Mouse (Mus musculus): Measurements from ENCODE around the gene 1700028J19Rik.
A peak's percentile ranks its signal among the peaks of the same experiment; 100 is the strongest.
"Not testable (repeated sequence)": the region's sequence is repeated elsewhere in the genome, so short reads cannot be mapped to it uniquely, and the experiment has no call there.

1700028J19Rik gene

DNA sequence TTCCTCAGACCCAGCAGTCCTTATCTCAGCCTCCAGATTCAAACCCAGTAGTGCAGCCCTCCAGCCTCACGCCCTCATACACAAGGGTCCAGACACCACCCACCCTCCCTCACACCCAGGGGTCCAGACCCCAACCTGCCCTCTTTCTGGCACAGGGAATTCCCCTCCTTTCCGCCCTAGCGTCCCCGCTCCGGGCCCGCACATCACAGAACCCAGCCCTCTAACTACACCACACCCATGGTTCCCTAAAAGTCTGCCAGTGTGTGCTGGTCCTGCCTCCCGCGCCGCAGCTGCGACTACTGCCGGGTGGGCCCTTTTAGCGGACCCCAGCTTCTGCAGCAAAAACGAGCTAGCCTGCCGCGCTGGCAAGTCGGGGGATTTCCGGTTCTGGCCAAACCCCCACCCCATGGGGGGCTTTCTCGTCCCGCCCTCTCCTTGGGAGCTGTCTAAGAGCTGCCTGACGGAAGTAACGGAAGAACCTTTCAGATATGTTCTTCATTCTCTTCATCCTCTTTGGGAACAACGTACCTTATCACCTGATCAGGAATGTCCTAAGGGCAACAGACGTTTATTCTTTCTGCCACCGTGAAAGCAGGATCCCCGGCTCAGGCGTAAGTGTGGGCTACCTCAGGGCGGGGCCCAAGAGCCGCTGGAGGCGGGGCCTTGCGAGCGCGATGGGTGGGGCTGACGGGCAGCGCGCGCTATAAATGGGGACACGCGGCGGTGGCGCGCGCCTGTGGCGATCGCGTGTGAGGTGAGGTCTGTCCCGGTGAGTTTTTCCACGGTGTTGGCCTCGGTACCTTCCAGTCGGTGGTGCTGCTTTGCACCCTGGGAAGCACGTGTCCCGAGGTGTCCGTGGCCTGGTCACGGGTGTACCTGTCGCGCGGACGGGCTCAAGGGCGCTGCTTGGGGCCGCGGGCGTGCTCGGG lies at the start of gene 1700028J19Rik, which contains the start of gene 2410002F23Rik:
TSS of gene 1700028J19Rik (minus strand) at position 641 of the 929 bp plus-strand sequence.
TSS of gene 2410002F23Rik (plus strand) at position 668 of the 929 bp plus-strand sequence.
- peak; percentile 96 for DNase-seq

DNA sequence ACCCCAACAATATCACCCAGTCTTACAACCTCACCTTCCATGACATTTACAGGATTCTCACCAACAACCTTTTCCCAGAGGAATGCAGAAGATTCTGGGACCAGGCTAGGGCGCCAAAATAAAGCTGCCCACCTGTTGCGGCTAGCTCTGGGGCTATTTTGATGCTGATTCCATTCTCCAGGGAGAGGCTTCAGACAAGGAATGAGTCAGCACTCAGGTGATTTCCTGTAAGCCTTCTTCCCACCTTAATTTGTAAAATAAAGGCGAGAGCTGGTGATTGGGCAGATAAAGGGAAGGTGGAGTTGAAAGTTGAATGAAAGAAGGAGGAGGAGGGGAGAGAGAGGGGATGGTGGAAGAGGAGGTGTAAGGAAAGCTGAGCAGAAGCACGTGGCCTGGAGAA lies 44.9 kb upstream of the 1700028J19Rik start:
- DNase-seq: no peak

DNA sequence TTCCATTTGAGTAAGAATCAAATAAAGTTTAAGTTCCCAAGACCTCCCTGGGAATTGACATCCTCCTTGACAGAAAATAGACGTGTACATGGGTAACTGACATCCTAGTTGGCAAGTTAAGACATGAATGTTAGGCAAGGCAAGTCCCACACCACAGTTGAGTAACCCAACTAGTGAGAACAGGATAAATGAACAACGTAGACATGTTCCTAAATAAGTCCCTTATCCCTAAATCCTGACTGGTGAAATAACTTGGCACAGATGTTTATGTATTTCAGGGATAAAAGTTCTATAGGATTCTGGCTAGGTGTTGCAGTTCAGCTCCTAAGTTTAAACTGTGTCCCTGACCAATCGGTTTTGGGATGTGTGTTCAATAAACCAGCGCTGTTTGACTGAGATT lies 44.5 kb upstream of the 1700028J19Rik start:
- no peak for DNase-seq

DNA sequence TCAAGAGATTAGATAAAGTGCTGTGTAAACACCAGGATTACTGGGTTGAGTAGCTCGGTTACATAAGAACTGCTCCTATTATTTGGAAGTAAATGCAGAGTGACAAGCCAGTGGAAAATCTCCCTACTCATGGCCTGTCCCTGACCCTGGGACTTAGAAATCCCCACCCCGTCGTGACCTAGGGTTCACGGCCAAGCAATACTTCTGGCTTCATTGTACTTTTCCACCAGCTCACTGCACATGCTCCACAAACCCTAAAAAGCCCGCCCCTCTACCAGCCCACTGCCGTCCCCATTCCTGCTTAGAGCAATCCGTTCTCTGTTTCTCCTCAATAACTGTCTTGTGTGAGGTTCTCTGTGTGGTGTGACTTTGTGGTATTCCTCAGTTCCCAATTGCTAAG lies 41.3 kb upstream of the 1700028J19Rik start:
- DNase-seq: no peak

DNA sequence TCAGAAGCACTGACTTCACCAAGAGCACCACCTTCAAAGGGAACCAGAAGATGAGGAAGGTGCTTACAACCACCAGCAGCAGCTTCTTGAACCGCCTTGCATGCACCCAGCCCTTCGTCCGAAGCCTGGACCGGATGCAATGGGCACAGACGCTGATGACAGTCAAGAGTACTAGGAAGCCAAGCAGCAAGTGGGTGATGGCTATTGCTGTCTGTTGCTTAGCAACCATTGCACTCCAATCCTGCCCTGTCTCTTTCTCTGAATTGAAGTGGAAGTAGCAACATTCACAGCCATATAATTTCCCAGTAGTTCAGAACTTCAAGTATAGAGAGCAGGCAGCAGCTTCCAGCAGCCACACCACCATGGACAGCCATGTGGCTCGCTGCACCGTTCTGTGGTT lies 35.1 kb upstream of the 1700028J19Rik start:
- no peak for DNase-seq

DNA sequence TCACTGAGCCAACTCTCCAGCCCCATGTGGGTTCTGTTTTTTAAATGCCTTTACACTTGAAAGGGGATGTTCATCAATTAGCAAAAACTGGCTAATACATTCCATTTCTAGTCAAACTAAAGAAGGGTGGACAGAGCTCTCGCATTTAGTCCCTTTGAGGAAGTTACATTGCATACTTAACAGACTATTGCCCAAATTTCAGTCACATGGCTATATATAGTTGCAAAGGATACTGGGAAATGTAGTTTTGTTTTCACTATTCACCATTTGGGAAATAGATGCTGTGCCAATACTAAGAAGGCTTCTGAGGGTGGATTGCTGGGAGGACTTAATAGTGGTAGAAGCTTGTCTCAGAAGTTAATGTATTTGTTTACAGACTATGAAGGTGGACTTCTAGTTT lies 34.5 kb upstream of the 1700028J19Rik start:
- DNase-seq: no peak

DNA sequence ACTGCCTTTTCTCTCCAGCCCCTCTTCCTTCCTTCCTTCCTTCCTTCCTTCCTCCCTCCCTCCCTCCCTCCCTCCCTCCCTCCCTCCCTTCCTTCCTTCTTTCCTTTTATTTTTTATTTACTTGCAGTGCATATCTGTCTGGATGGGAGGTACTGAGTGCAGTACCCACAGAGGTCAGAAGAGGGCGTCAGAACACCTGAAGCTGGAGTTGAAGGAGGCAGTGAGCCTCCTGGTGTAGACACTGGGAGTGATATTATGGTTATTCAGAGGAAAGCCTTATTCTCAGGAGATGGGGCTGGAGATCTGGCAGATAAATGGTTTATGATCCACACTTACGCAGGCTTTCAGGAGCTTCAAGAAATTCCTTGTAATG lies 30.7 kb upstream of the 1700028J19Rik start:
- peak; percentile 73 to 86 for DNase-seq

DNA sequence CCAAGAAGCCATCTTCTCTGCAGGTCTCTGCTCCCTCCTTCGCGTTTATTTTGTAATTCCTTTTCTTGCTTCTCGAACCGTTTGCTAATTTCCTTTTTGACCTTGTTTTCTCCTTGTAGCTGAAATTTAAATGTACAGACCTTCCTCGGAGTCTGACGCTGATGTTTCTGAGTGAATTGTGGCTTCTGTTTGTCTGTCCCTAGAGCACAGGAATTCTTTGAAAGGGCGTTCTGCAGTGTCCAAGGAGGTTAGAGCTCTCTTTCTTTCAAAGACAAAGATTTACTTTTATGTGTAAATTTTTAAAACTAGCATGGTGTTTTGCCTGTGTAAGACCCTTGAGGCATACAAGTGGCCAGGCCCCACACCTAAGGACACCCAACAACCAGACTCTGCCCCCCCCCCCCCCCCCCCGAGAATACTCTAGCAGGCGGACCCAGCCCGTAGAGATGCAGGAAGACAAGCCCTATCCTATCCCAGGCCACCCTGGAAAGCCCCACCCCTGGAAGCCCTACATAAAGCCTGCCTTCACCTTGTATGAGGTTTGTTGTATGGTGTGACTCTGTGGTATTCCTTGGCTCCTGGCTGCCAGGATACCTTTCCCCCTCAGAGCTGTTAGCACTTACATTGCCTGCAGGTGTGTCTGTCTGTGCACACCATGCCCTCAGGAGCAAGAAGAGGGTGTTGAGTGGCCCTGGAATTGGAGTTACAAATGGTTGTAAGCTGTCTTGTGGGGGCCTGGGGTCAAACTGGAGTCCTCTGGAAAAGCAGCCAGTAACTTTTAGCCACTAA lies 30.2 kb upstream of the 1700028J19Rik start:
- no peak for DNase-seq

DNA sequence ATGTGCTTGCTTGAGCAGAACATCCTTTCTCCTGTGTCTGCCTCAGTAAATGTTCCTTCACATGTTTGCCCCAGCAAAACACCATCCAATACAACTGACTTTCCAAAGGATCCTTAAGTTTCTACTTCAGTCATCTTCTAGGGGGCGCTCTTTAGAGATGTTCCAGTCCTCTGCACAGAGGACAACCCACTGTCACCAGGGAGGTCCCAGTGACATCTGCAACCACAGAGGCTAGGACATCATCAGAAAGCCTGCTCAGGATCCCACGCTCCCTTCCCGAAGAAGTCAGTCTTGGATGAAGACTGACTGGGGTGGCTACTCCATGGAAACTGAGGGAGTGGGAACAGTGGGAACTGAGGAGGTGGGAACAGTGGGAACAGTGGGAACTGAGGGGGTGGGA lies 29.1 kb upstream of the 1700028J19Rik start:
- no peak for DNase-seq

DNA sequence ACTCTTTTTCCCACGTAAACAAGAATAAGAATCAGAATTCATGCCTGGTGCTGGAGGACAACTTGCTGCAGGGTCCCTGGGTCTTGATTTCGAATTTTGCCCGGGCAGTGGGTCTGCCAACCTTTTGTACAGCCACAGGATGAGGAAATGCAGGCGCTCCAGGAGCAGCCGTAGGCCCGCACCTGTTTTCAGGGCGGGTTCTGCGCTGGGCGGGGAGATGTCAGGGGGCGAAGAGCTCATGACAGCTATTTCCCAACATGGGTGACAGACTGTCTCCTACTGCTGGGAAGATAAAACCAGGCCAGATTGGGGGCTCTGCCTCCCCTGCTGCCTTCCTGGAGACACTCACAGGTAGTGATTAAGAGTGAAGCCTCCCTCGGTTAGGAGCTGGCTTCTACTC lies 27.6 kb upstream of the 1700028J19Rik start:
- DNase-seq: no peak

DNA sequence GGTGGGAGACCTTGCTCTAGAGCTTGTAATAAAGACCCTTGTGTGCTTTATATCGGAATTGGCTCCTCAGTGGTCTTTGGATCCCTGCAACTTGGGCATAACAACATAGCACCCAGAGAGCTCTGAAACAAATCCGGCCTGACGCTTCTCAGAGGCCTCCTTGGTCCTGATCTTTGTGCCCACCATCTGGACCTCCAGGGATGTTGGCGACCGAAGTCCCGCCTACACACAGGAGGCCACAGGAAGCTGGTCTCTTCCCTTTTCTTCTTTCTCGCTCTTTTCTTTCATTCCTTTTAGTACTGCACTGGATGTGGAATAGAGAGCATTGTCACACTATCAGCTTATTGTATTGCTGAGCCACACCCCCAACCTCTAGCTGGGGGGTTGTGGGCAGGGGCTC lies 27.0 kb upstream of the 1700028J19Rik start:
- no peak for DNase-seq

DNA sequence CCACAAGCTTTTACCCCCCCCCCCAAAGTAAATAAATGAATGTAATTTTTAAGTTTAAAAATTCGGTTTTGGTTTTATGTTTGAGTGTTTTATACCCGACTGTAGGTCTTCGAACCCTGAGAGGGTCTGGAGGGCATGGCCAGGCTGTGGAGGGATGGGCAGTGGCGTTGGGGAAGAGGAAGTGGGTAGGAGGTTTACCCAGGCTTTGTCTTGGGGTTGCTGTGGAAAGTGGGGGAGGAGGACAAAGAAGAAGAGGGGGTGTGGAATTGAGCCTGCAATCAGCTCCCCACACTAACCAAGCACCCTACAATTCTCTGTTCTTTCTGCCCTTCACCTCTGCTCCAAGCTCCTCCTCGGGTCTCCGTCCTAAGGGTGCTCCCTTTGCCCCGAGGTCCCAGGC lies 26.1 kb upstream of the 1700028J19Rik start:
- no peak for DNase-seq

DNA sequence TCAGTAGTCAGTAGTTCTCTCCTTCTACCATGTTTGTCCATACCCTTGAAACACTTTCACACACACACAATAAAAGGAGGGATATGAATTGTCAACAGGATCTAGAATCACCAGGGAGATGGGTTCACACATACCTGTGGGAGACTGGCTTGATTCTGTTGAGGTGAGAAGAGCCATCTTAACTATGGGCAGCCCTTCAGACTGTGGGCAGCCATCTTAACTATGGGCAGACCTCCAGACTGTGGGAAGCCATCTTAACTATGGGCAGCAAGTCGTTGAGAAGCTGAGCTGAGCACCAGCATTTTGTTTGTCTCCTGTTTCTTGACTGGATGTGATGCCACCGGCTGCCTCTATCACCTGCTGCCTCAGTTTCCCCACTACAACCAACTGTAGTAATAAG lies 24.8 kb upstream of the 1700028J19Rik start:
- peak; percentile 42 to 59 for DNase-seq

DNA sequence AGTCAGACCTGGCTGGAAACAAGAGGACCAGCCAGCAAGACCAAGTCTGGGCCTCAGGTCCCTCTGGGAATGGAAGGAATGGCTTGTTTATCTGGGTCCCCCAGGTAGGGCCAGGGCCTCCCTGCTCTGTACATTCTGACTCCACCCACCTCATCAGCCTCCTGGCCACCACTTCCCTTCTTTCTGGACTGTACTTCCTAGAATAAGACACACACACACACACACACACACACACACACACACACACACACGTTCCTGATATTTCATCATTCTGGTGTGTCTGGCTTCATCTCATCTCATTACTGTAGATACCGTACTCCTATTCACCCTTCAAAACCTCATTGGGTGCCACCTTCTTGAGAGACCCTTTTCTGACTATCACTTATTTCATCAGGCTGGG lies 22.9 kb upstream of the 1700028J19Rik start:
- no peak for DNase-seq

DNA sequence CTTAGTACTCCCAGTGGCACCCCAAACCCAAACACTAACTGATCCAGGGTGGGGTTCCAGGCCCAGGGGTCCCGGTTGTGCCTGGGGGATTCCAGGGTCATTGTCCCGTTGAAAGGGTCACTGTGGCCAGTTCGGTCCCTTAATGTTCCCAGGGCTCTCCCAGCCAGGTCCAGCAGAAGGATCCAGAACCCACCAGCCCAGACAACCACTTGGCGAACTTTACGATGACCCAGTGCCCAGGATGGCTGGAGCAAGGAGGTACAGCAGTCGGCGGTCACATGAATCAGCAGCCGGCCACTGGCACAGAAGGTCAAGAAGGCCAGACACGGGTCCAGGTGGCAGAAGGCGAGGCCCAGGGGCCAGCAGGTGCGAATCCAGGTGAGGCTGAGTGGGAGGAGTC lies 21.6 kb upstream of the 1700028J19Rik start:
- no peak for DNase-seq

DNA sequence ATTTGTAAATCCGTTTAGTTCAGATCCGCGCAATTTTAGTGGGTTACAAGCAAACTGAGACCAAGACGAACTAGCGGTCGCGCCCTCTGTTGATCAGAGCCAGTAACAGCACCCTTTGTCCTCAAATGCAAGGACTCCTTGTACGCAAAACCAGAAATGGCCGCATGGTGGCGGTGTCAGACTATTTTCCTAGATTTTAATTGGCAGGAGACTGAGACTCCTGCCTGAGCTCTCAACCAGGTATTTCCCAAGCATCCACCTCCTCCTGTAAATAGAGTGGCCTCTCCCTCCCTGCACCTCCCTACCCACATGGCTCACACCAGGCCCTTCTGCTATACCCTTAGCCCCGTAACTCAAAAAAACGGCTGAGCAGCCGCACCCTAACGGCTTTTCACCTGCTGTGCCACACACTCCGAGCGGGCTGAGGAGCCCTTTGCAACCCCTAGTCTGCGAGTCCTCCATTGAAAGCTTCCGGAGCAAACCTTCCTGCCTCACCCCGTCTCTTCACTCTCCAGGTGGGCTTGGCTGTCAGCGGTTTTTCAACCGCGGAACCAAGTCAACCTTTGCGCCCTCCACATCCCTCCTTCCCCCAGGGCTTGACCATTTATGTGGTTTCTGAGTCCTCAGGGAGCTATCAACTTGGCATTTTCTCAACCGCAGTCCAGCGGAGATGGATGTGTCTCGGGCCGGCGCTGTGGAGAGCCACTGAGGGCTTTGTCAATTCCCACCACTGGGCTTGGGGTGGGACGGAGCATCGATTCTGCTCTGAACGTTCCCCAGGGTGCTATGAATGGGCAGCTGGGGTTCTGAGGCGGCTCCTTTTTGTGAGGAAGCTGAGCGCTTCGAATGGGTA lies 16.5 kb upstream of the 1700028J19Rik start:
- peak; percentile 99 to 100 for DNase-seq

DNA sequence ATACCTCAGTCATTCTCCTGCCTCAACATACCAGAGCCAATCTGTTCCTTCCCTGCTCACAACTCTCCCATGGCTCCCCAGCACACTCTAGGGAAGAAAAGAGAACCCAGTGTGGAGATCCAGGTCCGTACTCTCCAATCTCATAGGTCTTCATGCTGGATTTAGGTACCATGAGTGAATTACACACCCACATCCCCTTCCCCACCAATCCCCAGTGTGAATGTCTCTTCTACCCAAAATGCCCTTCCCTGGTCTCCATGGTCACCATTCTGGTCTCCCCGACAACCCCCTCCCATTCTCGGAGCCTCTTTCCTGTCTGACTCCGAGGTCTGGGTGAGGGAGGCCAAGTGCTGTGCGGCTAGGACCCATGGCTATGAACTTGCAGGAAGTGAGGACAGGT lies 14.7 kb upstream of the 1700028J19Rik start, which contains the start of gene Gm15517:
TSS of gene Gm15517 (plus strand) at position 301 of the 400 bp plus-strand sequence.
- no peak for DNase-seq

DNA sequence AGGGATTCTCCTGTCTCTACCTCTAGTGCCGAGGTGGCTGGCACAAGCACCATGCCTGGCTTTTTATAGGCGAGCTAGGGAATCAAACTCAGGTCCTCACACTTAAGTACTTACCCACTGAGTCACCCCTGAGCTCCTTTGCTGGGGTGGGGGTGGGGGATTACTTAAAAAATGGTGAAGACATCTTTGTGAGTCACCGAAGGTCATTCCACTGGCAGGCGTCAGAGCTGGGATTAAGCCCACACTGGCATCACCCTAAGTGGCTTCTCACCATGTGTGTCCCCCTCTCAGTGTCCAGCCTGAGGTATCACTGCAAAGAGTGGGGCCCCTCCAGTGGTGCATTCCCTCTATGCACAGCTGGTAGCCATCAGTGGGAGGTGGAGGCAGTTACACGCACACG lies 13.9 kb upstream of the 1700028J19Rik start:
- no peak for DNase-seq

DNA sequence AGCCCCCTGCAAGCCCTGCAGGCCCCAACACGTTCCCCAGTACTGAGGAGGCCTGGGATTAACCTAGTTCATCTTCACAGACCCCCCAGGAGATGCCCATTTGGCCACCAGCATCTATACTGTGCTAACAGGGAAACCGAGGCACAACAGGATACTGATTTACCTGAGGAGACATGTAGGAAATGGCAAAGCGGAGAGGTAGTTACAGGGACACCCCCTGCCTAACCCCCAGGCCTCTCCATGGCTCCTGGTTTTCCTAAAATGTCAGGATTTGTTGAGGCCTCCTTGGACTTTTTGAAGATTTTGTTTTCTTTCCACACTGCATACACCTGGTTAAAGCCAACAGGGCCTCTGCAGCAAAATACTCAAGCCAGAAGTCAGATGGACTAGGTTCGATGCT lies 10.8 kb upstream of the 1700028J19Rik start, which contains the start of gene Acp4:
TSS of gene Acp4 (minus strand) at position 101 of the 400 bp plus-strand sequence.
- no peak for DNase-seq

DNA sequence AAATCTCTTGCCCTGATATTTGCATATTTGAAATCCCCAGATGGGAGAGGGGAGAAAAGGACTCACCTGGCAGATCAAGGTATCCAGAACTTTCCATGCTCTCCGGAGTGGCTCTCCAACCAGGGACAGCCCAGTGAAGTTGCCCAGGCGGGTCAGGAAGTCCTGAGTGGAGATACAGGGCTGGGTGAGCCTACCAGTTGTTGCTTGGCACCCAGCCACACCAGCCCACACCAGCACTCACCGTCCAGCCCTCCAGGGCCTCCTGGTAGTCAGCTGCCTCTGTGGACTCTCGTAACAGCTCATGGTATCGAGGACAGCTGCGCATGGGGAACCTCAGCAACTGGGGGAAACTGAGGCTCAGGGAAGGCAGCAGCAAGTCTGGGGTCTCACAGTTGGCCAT lies 8.4 kb upstream of the 1700028J19Rik start:
- no peak for DNase-seq

DNA sequence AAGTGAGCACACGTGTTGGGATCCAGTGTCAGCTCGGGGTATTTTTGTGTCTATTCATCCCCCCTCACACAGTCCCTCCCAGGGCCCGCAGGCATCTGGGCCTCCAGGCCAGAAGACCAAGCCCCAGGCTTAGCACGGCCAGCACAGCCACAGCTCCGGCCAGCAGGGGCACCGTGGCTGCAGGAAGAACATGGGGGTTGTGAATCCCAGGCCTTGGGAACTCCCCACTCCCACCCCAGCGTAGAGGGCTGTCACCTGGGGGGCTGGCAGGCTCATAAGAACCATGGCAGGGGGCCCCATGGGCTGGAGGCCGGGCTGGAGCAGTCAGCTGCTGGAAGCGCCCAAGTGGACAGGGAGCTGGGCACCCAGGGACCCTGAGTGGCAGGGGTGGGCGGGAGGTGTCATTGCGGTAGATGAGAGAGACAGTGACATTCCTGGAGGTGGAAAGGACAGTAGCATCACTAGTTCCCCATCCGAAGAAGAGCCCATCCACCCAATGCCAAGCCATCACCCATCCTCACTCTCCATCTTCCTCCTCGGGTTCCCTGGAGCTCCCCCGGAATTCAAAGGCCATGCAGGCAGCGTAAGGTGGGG lies 6.6 kb upstream of the 1700028J19Rik start:
- no peak for DNase-seq

DNA sequence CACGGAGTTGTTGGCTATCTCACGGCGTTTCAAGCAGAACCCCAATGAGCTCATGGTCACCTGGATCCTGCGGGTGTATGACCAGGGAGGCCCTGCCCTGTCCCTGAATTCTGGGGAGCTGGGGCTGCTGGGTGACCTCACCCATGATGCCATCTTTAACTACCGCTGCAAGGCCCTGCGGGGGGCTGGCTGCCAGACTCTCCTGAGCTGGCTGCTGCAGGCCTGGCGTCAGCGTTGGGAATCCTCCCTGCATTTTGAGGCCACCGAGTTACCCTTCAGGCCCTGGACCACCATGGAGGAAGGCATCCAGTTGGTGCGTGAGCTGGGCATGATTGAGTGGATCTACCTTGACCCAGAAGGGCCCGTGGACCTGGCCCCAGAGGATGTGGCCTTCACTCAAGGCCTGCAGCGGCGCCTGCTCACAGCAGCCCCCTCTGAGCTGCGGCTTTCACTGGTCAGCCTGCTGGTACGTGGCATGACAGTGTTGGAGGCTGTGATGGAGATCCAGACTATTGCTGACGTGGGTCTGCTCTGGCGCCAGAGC lies 4.3 kb upstream of the 1700028J19Rik start:
- not testable (repeated sequence) for DNase-seq

Measured in cerebellum, postnatal 14 days (tissue).